Mouse (Mus musculus): ENCODE measurements around the gene Kdf1.

The Kdf1 gene

GRCm38 (mm10) chr4:133518601-133519368 lies at the start of gene Kdf1:
TSS of gene Kdf1 (plus strand) at chr4:133518963.
- in situ Hi-C loops (cut with MseI, MboI) = no loop called here

- in situ Hi-C loops (cut with MseI, MboI) = no loop called here
Observed at GRCm38 (mm10) chr4:133469122-133469521, 49.6 kb upstream of the Kdf1 start.

GRCm38 (mm10) chr4:133471135-133471821 lies 47.5 kb upstream of the Kdf1 start:
- in situ Hi-C loops (cut with MseI, MboI) = loop anchor here in 1 of 2 experiments (5.0 kb wide), 1 partner anchor 41 kb away; no protein-coding TSS in a partner anchor

- in situ Hi-C loops (cut with MseI, MboI) = loop anchor here in 1 of 2 experiments (5.0 kb wide), 1 partner anchor 38 kb away; no protein-coding TSS in a partner anchor
Observed at GRCm38 (mm10) chr4:133473833-133474232, 44.9 kb upstream of the Kdf1 start.

GRCm38 (mm10) chr4:133479458-133480184 lies 39.1 kb upstream of the Kdf1 start, which contains the start of gene Tent5b:
TSS of gene Tent5b (plus strand) at chr4:133480132.
- in situ Hi-C loops (cut with MseI, MboI) = loop anchor here in 1 of 2 experiments (5.0 kb wide), 1 partner anchor 33 kb away; no protein-coding TSS in a partner anchor

GRCm38 (mm10) chr4:133480185-133480537 lies 38.6 kb upstream of the Kdf1 start:
- in situ Hi-C loops (cut with MseI, MboI) = no loop called here

GRCm38 (mm10) chr4:133480754-133481153 lies 38.0 kb upstream of the Kdf1 start:
- in situ Hi-C loops (cut with MseI, MboI) = no loop called here

GRCm38 (mm10) chr4:133481488-133481887 lies 37.3 kb upstream of the Kdf1 start:
- in situ Hi-C loops (cut with MseI, MboI) = no loop called here

- in situ Hi-C loops (cut with MseI, MboI) = no loop called here
Observed at GRCm38 (mm10) chr4:133482479-133482878, 36.3 kb upstream of the Kdf1 start.

- in situ Hi-C loops (cut with MseI, MboI) = no loop called here
Observed at GRCm38 (mm10) chr4:133484266-133485025, 34.3 kb upstream of the Kdf1 start.

- in situ Hi-C loops (cut with MseI, MboI) = no loop called here
Observed at GRCm38 (mm10) chr4:133485691-133486425, 32.9 kb upstream of the Kdf1 start.

GRCm38 (mm10) chr4:133486673-133487357 lies 31.9 kb upstream of the Kdf1 start:
- in situ Hi-C loops (cut with MseI, MboI) = no loop called here

- in situ Hi-C loops (cut with MseI, MboI) = no loop called here
Observed at GRCm38 (mm10) chr4:133488619-133489392, 30.0 kb upstream of the Kdf1 start.

- in situ Hi-C loops (cut with MseI, MboI) = no loop called here
Observed at GRCm38 (mm10) chr4:133489489-133490245, 29.1 kb upstream of the Kdf1 start.

GRCm38 (mm10) chr4:133491800-133492199 lies 27.0 kb upstream of the Kdf1 start:
- in situ Hi-C loops (cut with MseI, MboI) = no loop called here

GRCm38 (mm10) chr4:133493895-133494294 lies 24.9 kb upstream of the Kdf1 start:
- in situ Hi-C loops (cut with MseI, MboI) = no loop called here

- in situ Hi-C loops (cut with MseI, MboI) = no loop called here
Observed at GRCm38 (mm10) chr4:133494432-133494831, 24.3 kb upstream of the Kdf1 start.

GRCm38 (mm10) chr4:133494867-133495266 lies 23.9 kb upstream of the Kdf1 start:
- in situ Hi-C loops (cut with MseI, MboI) = no loop called here

GRCm38 (mm10) chr4:133495711-133496110 lies 23.1 kb upstream of the Kdf1 start:
- in situ Hi-C loops (cut with MseI, MboI) = no loop called here

All from mouse trophoblast stem cell (cell line).